Mouse (Mus musculus) midbrain, embryonic 12.5 days (tissue): ENCODE measurements at regions not wholly inside any gene's neighbourhood (a gene's known extent, or its start where the extent isn't known, plus 50 kb on each side); places are given as distances from the start of the nearest gene placed in this dataset.

Source experiments
- ATAC-seq: fragments of 200-750 bp; cut with Nextera tagmentation; 2 replicates; pipeline ENCODE4 v1.8.0; 2017; ENCODE audit warnings: low read depth, moderate TSS enrichment, moderate library complexity; ENCODE audit not compliant: low FRiP score
- H3K27ac ChIP-seq: fragments of 300-500 bp; sonication (generic); replicated peaks from 2 replicates; pipeline ENCODE4 v1.5.1; 2016; ENCODE audit warnings: mild to moderate bottlenecking
- H3K27me3 ChIP-seq: fragments of 300-500 bp; sonication (generic); 2 replicates; pipeline ENCODE4 v1.6.1; 2016; ENCODE audit warnings: mild to moderate bottlenecking
- H3K36me3 ChIP-seq: fragments of 300-500 bp; sonication (generic); 2 replicates; pipeline ENCODE4 v1.6.1; 2016
- H3K4me1 ChIP-seq: fragments of 300-500 bp; sonication (generic); 2 replicates; pipeline ENCODE4 v1.6.1; 2016
- H3K4me2 ChIP-seq: fragments of 300-500 bp; sonication (generic); replicated peaks from 2 replicates; pipeline ENCODE4 v1.6.1; 2016; ENCODE audit warnings: mild to moderate bottlenecking, moderate library complexity
- H3K4me3 ChIP-seq: fragments of 300-500 bp; sonication (generic); 2 replicates; pipeline ENCODE4 v1.5.1; 2016; ENCODE audit warnings: mild to moderate bottlenecking
- H3K9ac ChIP-seq: fragments of 300-500 bp; sonication (generic); replicated peaks from 2 replicates; pipeline ENCODE4 v1.6.1; 2016; ENCODE audit warnings: mild to moderate bottlenecking, moderate library complexity
- H3K9me3 ChIP-seq: fragments of 300-500 bp; sonication (generic); 2 replicates; pipeline ENCODE4 v1.6.1; 2016; ENCODE audit warnings: mild to moderate bottlenecking
- WGBS: fragments of 180-500 bp; shearing (Covaris S2); methylation state at CpG from one replicate; pipeline ENCODE4 v1.1.7; 2016; 5-methylcytosine and 5-hydroxymethylcytosine counted together

- Histone ChIP-seq H3K27me3 (no peaks in the 10 kb centered on the region), H3K9me3 (no peaks in the 10 kb centered on the region), H3K27ac (no peak overlapping the region), H3K4me2 (no peak overlapping the region), H3K9ac (no peak overlapping the region), H3K4me1 (no peaks in the 10 kb centered on the region), H3K36me3 (no peaks in the 10 kb centered on the region), H3K4me3 (no peak overlapping the region)
- 57% methylated on average over 6 of the region's 6 CpGs for WGBS
- peak; percentile 83 for ATAC-seq
These were observed 1747.4 kb upstream of the G6pd2 start for GRCm38 (mm10) chr5:60061178-60061577.
